Mouse (Mus musculus): ENCODE measurements around the gene Tnnc1.

Gene Tnnc1

GRCm38 (mm10) chr14:31260932-31261331, 52.8 kb downstream of the Tnnc1 start:
- DNase-seq, result no peak
